Mouse (Mus musculus): ENCODE data around the gene Aagab. TPM values are rescaled to one million over a fixed set of nuclear protein-coding genes. Genes with fewer than 3 reads are reported as not detected.

Aagab gene
- total and polyA plus RNA-seq, 3 experiments: 16.1 to 27.4 TPM; not detected in 1

DNA sequence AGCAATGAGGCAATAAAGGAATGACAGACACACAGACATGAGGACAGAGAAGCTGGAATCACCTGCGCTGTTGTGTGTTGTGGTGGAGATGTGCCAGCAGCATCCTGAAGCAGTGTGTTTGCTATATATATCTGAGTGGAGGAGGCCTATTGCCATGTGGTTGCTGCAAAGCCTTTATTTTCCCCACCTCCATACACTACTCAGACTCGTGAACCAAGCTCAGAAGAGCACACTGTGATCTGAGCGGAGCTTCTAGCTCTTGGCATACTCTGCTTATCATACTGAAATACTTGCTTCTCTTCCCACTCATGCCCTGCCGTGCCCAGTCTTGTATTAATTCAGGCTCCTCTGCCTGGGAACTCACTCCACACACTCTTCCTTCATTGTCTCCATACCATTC, 20.7 kb upstream of the Aagab start:
- Histone ChIP-seq H3K9ac (ENCODE audit: control insufficient read depth, low read depth, low read length, poor library complexity, severe bottlenecking) (no peak overlapping the region), H3K4me1 (ENCODE audit: control insufficient read depth in 1 of 2, insufficient read depth in 2 of 2, low read length in 2 of 2) (no peaks in the 10 kb centered on the region; a peak in 1 of 4 replicates), H3K36me3 (ENCODE audit: control insufficient read depth in 1 of 2, insufficient read depth in 2 of 2, low read length in 2 of 2) (no peaks in the 10 kb centered on the region), H3K79me2 (ENCODE audit: control insufficient read depth, insufficient read depth, low read length, poor library complexity) (no peaks in the 10 kb centered on the region), H3K9me3 (replicated peaks; ENCODE audit: insufficient read depth, low read length) (no peaks in the 10 kb centered on the region), H3K27ac (ENCODE audit: control insufficient read depth, low read depth, low read length) (no peak overlapping the region), H3K4me3 (ENCODE audit: control insufficient read depth in 1 of 2, insufficient read depth in 1 of 2, low read depth in 2 of 2, low read length in 2 of 2) (no peak overlapping the region), H3K27me3 (ENCODE audit: control insufficient read depth in 1 of 2, insufficient read depth in 2 of 2, low read length in 2 of 2) (peaks cover 0 to 2% of the 10 kb centered on the region in 2 experiments; a peak in 3 of 4 replicates)
- no peak for TF ChIP-seq KAT2A (conservative IDR thresholded peaks at IDR 0.05; ENCODE audit: low read depth, low read length)
- no peak for TF ChIP-seq CTCF (IDR thresholded peaks at IDR 0.05 in 2 of 3, conservative IDR thresholded peaks at IDR 0.05 in 1 of 3; ENCODE audit: control insufficient read depth in 1 of 3, insufficient read depth in 1 of 3, low read depth in 2 of 3, low read length in 3 of 3, poor library complexity in 1 of 3, severe bottlenecking in 1 of 3)
- no peak for TF ChIP-seq JUND (IDR thresholded peaks at IDR 0.05; ENCODE audit: low read depth, low read length)
- no peak for TF ChIP-seq TAL1 (IDR thresholded peaks at IDR 0.05; ENCODE audit: low read length)
- no peak for TF ChIP-seq GATA1 (IDR thresholded peaks at IDR 0.05; ENCODE audit: low read depth, low read length)
- no peak for TF ChIP-seq POLR2AphosphoS5 (IDR thresholded peaks at IDR 0.05; ENCODE audit: borderline replicate concordance, low read depth, low read length)
- DNase-seq (ENCODE audit: low read depth, low spot score): no peak

DNA sequence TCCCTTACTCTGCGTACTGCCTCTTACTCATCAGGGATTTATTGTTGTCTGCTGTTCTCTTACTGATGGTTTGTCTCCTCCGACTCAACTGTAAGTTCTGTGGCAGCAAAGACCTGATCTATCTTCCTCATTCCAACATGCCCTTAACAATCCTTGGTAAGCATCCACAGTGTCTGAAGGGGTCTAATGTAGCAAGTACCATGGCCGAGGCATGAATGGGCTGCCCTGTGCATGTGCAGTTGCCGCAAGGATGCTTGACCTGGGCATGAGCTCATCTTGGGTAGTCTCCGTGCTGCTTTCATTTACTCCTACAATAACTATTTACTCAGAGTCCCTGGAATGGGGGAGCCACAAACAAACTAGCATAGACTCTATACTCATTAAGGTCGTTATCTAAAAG, 17.2 kb upstream of the Aagab start:
- Histone ChIP-seq H3K9ac (ENCODE audit: control insufficient read depth, low read depth, low read length, poor library complexity, severe bottlenecking) (no peak overlapping the region), H3K4me1 (ENCODE audit: control insufficient read depth in 1 of 2, insufficient read depth in 2 of 2, low read length in 2 of 2) (no peaks in the 10 kb centered on the region; a peak in 2 of 4 replicates), H3K36me3 (ENCODE audit: control insufficient read depth in 1 of 2, insufficient read depth in 2 of 2, low read length in 2 of 2) (no peaks in the 10 kb centered on the region), H3K79me2 (ENCODE audit: control insufficient read depth, insufficient read depth, low read length, poor library complexity) (no peaks in the 10 kb centered on the region), H3K4me3 (ENCODE audit: control insufficient read depth in 1 of 2, insufficient read depth in 1 of 2, low read depth in 2 of 2, low read length in 2 of 2) (no peak overlapping the region), H3K9me3 (replicated peaks; ENCODE audit: insufficient read depth, low read length) (no peaks in the 10 kb centered on the region), H3K27ac (ENCODE audit: control insufficient read depth, low read depth, low read length) (no peak overlapping the region), H3K27me3 (ENCODE audit: control insufficient read depth in 1 of 2, insufficient read depth in 2 of 2, low read length in 2 of 2) (peaks cover 0 to 4% of the 10 kb centered on the region in 2 experiments)
- DNase-seq (ENCODE audit: low read depth, low spot score): no peak
- TF ChIP-seq RCOR1 (IDR thresholded peaks at IDR 0.05; ENCODE audit: low read depth, low read length): no peak
- TF ChIP-seq MAX (IDR thresholded peaks at IDR 0.05; ENCODE audit: low read length): no peak
- TF ChIP-seq MYB (IDR thresholded peaks at IDR 0.05; ENCODE audit: low read depth, low read length): no peak
- TF ChIP-seq GATA1 (IDR thresholded peaks at IDR 0.05; ENCODE audit: low read depth, low read length): no peak
- no peak for TF ChIP-seq MAFK (IDR thresholded peaks at IDR 0.05; ENCODE audit: borderline replicate concordance, low read depth, low read length)
- no peak for TF ChIP-seq SIN3A (IDR thresholded peaks at IDR 0.05; ENCODE audit: low read length)
- TF ChIP-seq ZNF384 (IDR thresholded peaks at IDR 0.05; ENCODE audit: low read depth, low read length): no peak
- no peak for TF ChIP-seq UBTF (IDR thresholded peaks at IDR 0.05; ENCODE audit: borderline replicate concordance, insufficient read depth, low read depth, low read length)
- no peak for TF ChIP-seq POLR2AphosphoS2 (IDR thresholded peaks at IDR 0.05; ENCODE audit: low read length)
- TF ChIP-seq CHD2 (IDR thresholded peaks at IDR 0.05; ENCODE audit: low read length): no peak
- no peak for TF ChIP-seq POLR2AphosphoS5 (IDR thresholded peaks at IDR 0.05; ENCODE audit: borderline replicate concordance, low read depth, low read length)
- TF ChIP-seq ELF1 (IDR thresholded peaks at IDR 0.05; ENCODE audit: low read depth, low read length): no peak
- no peak for TF ChIP-seq SMC3 (IDR thresholded peaks at IDR 0.05; ENCODE audit: low read depth, low read length)
- TF ChIP-seq MYC (IDR thresholded peaks at IDR 0.05; ENCODE audit: low read depth, low read length): no peak
- no peak for TF ChIP-seq ZC3H11A (IDR thresholded peaks at IDR 0.05; ENCODE audit: low read depth, low read length)
- TF ChIP-seq CTCF (IDR thresholded peaks at IDR 0.05 in 2 of 3, conservative IDR thresholded peaks at IDR 0.05 in 1 of 3; ENCODE audit: control insufficient read depth in 1 of 3, insufficient read depth in 1 of 3, low read depth in 2 of 3, low read length in 3 of 3, poor library complexity in 1 of 3, severe bottlenecking in 1 of 3): no peak
- TF ChIP-seq RAD21 (IDR thresholded peaks at IDR 0.05; ENCODE audit: low read depth, low read length): no peak
- no peak for TF ChIP-seq TCF12 (IDR thresholded peaks at IDR 0.05; ENCODE audit: low read depth, low read length)
